Mouse (Mus musculus) splenic B cell, adult 2 months (primary cell): ENCODE measurements around the gene Msi2.

Experiments
- DNase-seq: peaks from one replicate; pipeline ENCODE4 v3.0.0-alpha.2; 2011; ENCODE audit warnings: low read depth, low spot score
- H3K27me3 ChIP-seq: 2 replicates; pipeline ENCODE4 v1.6.1; 2012; ENCODE audit warnings: mild to moderate bottlenecking, low read length, moderate library complexity, mixed read lengths; ENCODE audit not compliant: control insufficient read depth, poor library complexity, insufficient read depth, severe bottlenecking
- H3K36me3 ChIP-seq: 2 replicates; pipeline ENCODE4 v1.6.1; 2012; ENCODE audit warnings: mild to moderate bottlenecking, low read length, moderate library complexity, mixed read lengths; ENCODE audit not compliant: control insufficient read depth, poor library complexity, insufficient read depth, severe bottlenecking

Gene Msi2

DNA sequence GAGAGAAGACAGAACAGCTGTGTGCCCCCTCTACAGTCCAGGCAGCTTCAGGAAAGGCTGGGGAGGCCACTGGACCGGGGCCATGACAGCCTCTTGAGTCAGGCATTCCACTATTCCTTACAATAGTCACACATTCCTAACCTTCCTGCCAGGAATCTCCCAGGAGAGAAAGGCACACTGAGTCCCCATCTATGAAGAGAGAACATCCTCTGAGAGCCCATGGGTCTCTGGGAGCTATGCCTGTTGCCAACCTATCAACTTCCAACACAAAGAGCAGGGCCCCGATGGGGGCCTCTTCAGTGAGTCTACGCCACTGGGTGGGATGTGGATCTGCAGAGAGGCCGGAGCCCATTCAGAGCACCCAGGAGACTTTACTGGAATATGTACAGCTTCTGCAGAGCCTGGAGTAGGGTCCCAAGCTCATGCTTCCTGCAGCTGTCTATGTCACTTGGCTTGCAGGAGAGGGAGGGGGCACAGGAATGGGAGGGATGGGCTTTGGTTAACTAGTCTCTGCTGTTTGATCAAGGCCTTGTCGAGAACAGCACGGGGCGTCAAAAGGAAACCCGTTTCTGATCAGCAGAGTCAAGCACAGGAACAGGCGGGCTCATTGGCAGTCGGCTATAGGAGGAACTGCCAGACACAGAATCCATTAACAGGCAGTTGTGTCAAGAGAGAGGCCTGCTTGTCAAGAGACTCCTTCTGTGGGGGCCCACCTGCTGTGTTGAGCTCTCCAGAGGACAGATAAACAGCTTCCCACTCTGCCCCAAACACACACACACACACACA is 193.3 kb downstream of the Msi2 start:
- DNase-seq, result peak; percentile 27
- H3K27me3 ChIP-seq, result no peaks in the 10 kb centered on the region
- H3K36me3 ChIP-seq, result no peaks in the 10 kb centered on the region; the same call in 1 of the 2 replicates

- Histone ChIP-seq H3K27me3 (no peaks in the 10 kb centered on the region), H3K36me3 (no peaks in the 10 kb centered on the region; the same call in 1 of the 2 replicates)
- no peak for DNase-seq
Observed at GRCm38 (mm10) chr11:88524437-88524789, 193.9 kb downstream of the Msi2 start.

GRCm38 (mm10) chr11:88523921-88524320 is 194.4 kb downstream of the Msi2 start:
- no peaks in the 10 kb centered on the region for H3K27me3 ChIP-seq
- no peaks in the 10 kb centered on the region; the same call in 1 of the 2 replicates for H3K36me3 ChIP-seq
- DNase-seq, result no peak

DNA sequence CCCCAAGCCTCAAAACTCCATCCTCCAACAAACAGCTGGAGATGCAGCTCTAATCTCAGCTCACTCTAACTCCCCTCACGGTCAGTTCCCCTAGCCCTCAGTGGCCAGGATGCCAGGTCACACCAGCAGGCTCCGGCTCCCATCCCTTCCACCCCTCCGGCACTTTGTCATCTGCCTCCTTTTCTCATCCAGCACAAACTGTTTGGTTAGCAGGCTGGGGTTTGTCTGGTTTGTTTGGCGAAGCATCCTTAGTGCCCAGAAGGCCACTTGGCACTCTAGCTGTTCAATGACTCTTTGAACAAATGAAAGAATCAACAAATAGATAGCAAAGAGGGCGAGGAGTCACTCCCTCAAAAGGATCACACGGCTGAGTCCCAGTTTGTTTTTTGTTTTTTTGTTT is 194.8 kb downstream of the Msi2 start:
- DNase-seq, result no peak
- Histone ChIP-seq H3K27me3 (no peaks in the 10 kb centered on the region), H3K36me3 (no peaks in the 10 kb centered on the region; the same call in 1 of the 2 replicates)

- Histone ChIP-seq H3K27me3 (no peaks in the 10 kb centered on the region), H3K36me3 (no peaks in the 10 kb centered on the region; the same call in 1 of the 2 replicates)
- no peak for DNase-seq
Observed at GRCm38 (mm10) chr11:88522114-88522513, 196.2 kb downstream of the Msi2 start.

GRCm38 (mm10) chr11:88520951-88521730 is 197.2 kb downstream of the Msi2 start:
- Histone ChIP-seq H3K36me3 (no peaks in the 10 kb centered on the region; the same call in 1 of the 2 replicates), H3K27me3 (no peaks in the 10 kb centered on the region)
- no peak for DNase-seq

GRCm38 (mm10) chr11:88518361-88518760 is 200.0 kb downstream of the Msi2 start:
- Histone ChIP-seq H3K36me3 (no peaks in the 10 kb centered on the region), H3K27me3 (no peaks in the 10 kb centered on the region)
- no peak for DNase-seq

DNA sequence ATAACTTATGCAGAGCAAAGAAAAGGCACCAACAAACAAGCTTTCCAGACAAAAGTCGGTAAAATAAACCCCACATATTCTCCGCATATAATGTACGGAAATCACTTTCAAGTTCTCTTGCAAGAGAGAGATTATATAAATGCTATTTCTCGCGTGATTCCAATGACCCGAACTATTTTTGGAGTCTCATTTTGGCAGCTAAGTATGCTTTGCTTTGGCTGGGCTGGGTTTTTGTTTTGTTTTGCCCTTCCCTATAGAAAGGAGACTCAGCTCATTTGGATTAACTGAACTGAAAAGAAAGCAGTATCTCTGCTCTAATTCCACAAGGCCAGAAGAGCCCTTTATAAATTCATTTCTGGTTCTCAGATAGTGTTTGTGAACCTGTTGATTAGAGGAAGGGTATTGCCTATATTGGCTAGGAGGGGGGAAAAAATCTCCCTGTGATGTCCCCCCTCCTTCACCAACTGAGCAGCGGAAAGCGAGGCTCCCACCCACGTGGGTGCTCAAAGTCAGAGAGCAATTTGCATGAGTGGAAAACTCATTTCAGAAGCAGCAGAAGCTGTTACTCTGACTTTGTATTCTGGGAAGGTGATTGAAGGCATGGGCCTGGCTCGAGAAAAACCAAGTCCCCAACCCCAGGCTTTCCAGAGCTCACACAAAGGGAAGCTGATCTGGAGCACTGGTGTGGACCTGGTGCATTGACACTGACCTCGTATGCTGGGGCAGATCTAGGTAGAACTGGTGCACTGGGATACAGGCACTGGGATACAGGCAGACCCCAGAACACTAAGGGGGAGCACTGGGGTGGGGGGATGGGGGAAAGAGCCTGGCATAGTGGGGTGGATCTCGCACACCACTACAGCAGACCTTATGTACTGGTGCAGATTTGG is 201.5 kb downstream of the Msi2 start:
- peak; percentile 18 for DNase-seq
- Histone ChIP-seq H3K27me3 (no peaks in the 10 kb centered on the region), H3K36me3 (no peaks in the 10 kb centered on the region)

DNA sequence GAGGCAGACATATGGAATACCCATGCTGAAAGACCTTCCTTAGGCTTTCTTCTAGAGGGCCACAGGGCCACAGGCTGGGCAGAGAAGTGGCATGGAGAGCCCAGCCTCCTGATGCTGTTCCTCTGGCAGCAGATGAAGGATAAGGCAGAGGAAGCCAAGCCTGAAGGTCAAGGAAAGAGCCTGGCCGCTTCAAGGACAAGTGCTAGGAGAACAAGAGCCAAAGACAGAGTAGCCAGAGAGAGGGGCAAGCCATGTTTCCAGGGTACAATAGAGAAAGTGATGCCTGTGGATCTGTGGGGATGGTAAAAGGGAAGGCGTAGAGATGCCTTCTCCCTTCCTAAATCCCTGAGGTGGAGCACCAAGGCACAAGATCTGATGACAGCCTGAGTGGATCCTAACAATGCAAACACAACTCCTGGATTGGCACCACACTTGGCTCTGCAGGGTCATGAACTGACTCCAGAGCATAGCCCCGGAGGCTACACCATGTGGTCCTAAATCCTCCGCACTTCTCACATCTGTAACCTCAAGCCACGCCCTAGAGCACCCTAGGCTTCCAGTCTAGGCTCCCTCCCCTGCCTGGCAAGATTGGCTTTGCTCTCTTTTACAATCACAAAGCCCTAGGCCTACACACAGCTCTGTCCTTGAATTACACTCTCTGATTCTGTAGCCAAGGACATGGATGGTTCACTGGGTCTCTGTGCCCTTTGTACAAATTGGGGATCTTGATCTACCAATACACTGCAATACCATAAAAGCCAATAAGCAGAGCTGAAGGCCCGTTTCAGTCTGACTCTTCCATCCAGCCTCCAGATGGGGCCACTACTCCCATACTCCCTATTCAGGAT is 202.4 kb downstream of the Msi2 start:
- no peak for DNase-seq
- Histone ChIP-seq H3K36me3 (no peaks in the 10 kb centered on the region), H3K27me3 (no peaks in the 10 kb centered on the region)

GRCm38 (mm10) chr11:88515267-88515666 is 203.0 kb downstream of the Msi2 start:
- DNase-seq, result no peak
- H3K27me3 ChIP-seq, result no peaks in the 10 kb centered on the region
- no peaks in the 10 kb centered on the region for H3K36me3 ChIP-seq

DNA sequence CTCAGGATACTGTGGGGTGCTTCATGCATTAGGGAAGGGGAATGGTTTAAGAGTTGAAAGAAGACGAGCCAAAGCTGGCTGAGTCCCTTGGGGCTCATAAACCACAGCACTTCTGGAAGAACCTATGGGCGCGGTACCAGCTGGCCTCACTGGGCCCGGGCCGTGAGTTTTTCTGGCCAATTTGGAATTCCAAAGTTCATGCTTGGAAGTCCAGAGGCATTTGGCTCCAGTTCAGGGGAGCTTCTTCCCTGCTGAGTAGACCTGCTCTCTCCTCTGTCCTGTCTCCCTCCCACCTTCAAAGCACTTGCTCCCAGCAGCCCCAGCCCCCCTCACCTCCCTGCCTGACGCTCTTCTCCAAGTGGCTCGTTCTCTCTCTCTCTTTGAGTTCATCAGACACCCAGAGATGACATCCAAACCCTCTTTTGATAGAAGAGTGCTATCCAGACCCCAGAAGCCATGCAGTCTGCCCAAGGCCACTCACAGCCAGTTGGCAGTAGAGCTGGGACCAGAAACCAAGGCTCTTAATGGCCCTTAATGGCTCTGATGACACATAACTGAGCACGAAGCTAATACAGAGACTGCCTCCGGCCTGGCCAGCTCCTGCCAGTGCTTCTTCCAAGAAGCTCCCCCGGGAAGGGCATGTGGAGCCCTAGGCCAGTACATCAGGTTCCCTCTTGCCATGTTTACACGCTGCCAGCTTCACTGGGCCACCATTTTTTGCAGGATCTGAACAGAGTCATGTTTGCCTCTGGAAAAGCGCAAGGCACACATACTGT is 204.0 kb downstream of the Msi2 start:
- no peaks in the 10 kb centered on the region for H3K36me3 ChIP-seq
- no peak for DNase-seq
- no peaks in the 10 kb centered on the region for H3K27me3 ChIP-seq

GRCm38 (mm10) chr11:88512580-88512979 is 205.7 kb downstream of the Msi2 start:
- no peaks in the 10 kb centered on the region for H3K36me3 ChIP-seq
- H3K27me3 ChIP-seq, result no peaks in the 10 kb centered on the region
- DNase-seq, result peak; percentile 74

DNA sequence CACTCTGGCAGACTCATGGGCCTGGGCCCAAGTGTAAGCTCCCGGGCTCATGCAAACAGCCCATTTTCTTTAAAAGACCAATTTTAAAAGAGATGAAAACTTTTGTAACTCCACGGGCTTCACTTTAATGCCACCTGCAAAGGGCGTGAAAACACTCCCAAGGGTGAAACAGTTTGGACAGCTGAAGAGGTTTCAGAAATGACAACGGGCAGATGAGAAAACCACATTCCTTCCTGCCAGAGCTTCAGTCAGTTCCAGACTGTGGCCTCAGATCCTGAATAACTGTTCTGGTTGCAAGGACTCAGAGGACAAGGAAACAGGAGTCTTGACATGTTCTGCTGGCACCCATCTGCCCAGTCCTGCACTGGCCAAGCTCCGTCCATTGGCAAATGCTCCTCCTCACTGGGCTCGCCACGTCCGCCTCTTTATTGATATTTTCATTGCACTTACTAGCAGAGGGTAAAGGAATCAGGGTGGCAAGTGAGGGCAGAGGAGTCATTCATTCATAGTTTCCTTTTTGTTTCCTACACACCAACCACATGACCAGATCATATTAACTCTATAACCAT is 207.9 kb downstream of the Msi2 start:
- Histone ChIP-seq H3K27me3 (no peaks in the 10 kb centered on the region), H3K36me3 (no peaks in the 10 kb centered on the region)
- no peak for DNase-seq
